Mouse (Mus musculus) kidney, embryonic 14.5 days (tissue): ENCODE measurements around the gene Stambpl1. TPM values are rescaled to one million over a fixed set of nuclear protein-coding genes. Genes with fewer than 3 reads are reported as not detected.

Experiments
- ATAC-seq: fragments of 200-750 bp; cut with Nextera tagmentation; 2 replicates; pipeline ENCODE4 v1.8.0; 2017; ENCODE audit warnings: moderate number of reproducible peaks, mild to moderate bottlenecking, moderate TSS enrichment, moderate library complexity; ENCODE audit not compliant: low FRiP score, low TSS enrichment
- H3K27ac ChIP-seq: fragments of 300-500 bp; sonication (generic); 2 replicates; pipeline ENCODE4 v1.5.1; 2014; ENCODE audit warnings: low read depth, mild to moderate bottlenecking, low read length, moderate library complexity, mixed read lengths
- H3K27me3 ChIP-seq: fragments of 300-500 bp; sonication (generic); 2 replicates; pipeline ENCODE4 v1.6.1; 2014; ENCODE audit warnings: mild to moderate bottlenecking, low read length; ENCODE audit not compliant: control insufficient read depth, insufficient read depth
- H3K36me3 ChIP-seq: fragments of 300-500 bp; sonication (generic); 2 replicates; pipeline ENCODE4 v1.6.1; 2014; ENCODE audit warnings: low read length, mixed read lengths; ENCODE audit not compliant: control insufficient read depth, insufficient read depth
- H3K4me1 ChIP-seq: fragments of 300-500 bp; sonication (generic); 2 replicates; pipeline ENCODE4 v1.6.1; 2014; ENCODE audit warnings: low read length, mixed read lengths; ENCODE audit not compliant: control insufficient read depth, insufficient read depth
- H3K4me2 ChIP-seq: fragments of 300-500 bp; sonication (generic); replicated peaks from 2 replicates; pipeline ENCODE4 v1.6.1; 2014; ENCODE audit warnings: low read depth, mild to moderate bottlenecking, low read length
- H3K4me3 ChIP-seq: fragments of 300-500 bp; sonication (generic); 2 replicates; pipeline ENCODE4 v1.5.1; 2014; ENCODE audit warnings: mild to moderate bottlenecking, low read length
- H3K9ac ChIP-seq: fragments of 300-500 bp; sonication (generic); 2 replicates; pipeline ENCODE4 v1.6.1; 2014; ENCODE audit warnings: low read depth, mild to moderate bottlenecking, low read length, moderate library complexity
- H3K9me3 ChIP-seq: fragments of 300-500 bp; sonication (generic); 2 replicates; pipeline ENCODE4 v1.6.1; 2016; ENCODE audit warnings: low read length; ENCODE audit not compliant: control insufficient read depth
- WGBS: fragments of 180-500 bp; shearing (Covaris S2); extraction: QIAGEN DNeasy Blood & Tissue Kit; methylation state at CpG from one replicate; pipeline ENCODE4 v1.1.7; 2014; 5-methylcytosine and 5-hydroxymethylcytosine counted together
- polyA plus RNA-seq: library from polyadenylated mRNA; unstranded; fragments of >200 nt; fragmentation: Nextera tagmentation; extraction: Ambion mirVana; gene quantifications from 2 replicates; pipeline ENCODE4 v1.2.1, GENCODE M21; 2014

Stambpl1 gene
- polyA plus RNA-seq, 1 experiment from 2014 or later: 5.5 TPM

DNA sequence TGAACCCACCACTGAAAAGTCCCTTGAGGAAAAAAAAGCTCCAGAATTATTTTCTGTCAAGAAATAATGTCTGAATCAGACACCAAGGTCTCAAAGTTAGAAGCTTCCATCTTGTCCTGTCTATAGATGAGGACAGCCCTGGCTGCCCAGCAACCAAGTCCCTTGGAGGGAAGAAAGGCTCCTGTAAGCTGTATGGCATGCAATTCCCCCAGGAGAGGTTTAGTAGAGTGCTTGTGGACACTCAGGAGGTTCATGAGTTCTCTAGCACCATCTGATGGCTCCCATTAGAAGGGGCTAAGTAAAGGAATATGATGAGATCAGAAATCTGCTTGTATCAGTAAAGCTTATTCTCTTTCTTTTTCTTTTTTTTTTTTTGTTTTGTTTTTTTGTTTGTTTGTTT is 22.9 kb upstream of the Stambpl1 start:
- H3K4me1 ChIP-seq: no peaks in the 10 kb centered on the region
- ATAC-seq: no peak
- H3K9ac ChIP-seq: no peak overlapping the region
- no peaks in the 10 kb centered on the region for H3K9me3 ChIP-seq
- H3K4me3 ChIP-seq: no peak overlapping the region
- no peak overlapping the region for H3K4me2 ChIP-seq
- H3K27ac ChIP-seq: no peak overlapping the region
- no peaks in the 10 kb centered on the region for H3K36me3 ChIP-seq
- no peaks in the 10 kb centered on the region for H3K27me3 ChIP-seq

DNA sequence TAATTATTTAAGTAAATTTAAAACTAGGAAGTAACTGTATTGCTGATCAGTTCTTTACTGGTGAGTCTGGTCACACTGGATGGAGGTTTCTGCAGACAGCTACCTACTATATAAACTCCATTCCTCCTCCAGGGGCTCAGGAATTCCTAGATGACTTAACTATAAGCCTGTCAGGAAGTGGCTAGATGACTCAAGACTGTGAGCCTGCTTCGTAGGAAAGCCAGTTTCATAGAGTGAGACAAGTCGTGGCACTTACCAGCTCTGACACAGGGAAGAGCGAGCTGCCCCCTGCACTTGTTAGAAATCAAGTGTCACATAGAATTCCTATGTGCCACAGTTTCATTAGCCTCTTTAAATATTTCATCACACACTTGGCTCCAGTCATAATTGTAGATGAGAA is 20.9 kb upstream of the Stambpl1 start:
- 73% methylated on average over 3 of the region's 3 CpGs for WGBS
- ATAC-seq: no peak
- Histone ChIP-seq H3K9me3 (no peaks in the 10 kb centered on the region), H3K9ac (no peak overlapping the region), H3K27ac (no peak overlapping the region), H3K4me1 (no peaks in the 10 kb centered on the region), H3K4me2 (no peak overlapping the region), H3K36me3 (no peaks in the 10 kb centered on the region), H3K27me3 (no peaks in the 10 kb centered on the region), H3K4me3 (no peak overlapping the region)

DNA sequence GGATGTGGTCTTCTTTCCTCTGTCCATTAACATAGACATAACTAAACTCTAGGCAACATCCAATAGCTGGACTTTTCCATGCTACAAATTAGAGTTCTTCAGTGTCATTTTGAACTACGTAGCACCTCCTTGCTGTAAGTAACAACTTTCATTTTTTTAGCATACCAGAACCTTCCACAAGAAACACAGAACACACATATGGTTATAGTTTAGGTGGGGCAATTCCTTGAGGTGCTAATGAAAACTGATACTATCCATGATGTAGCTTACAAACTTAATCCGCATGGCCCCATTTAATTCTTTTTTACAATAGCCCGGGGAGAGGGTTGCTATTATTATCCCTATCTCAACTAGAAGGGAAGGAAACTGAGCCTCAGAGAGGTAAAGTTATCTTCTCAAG is 18.0 kb upstream of the Stambpl1 start:
- no peak for ATAC-seq
- H3K36me3 ChIP-seq: no peaks in the 10 kb centered on the region
- H3K9me3 ChIP-seq: no peaks in the 10 kb centered on the region
- no peak overlapping the region for H3K27ac ChIP-seq
- H3K4me2 ChIP-seq: no peak overlapping the region
- no peaks in the 10 kb centered on the region for H3K27me3 ChIP-seq
- no peak overlapping the region for H3K9ac ChIP-seq
- no peaks in the 10 kb centered on the region for H3K4me1 ChIP-seq
- WGBS: 88% methylated on average over 3 of the region's 3 CpGs
- no peak overlapping the region for H3K4me3 ChIP-seq

DNA sequence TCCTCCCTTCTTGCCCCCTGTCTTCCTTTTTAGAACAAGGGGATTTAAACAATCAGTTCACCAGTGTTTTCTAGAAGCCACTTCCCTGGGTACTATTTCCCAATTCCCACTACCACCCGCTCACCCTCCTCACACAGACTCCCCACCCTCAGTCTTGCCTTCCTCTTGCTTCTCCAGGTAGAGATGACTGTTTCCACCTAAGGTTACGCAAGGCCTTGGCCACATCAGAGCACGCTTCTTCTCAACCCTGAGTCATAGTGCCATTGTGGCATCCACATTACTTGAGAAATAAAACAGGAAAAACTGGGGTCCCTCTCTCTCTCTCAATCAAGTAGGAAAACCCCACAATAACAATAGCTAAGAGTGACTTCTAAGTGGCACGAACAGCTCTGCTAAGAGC is 12.9 kb upstream of the Stambpl1 start:
- no peak overlapping the region for H3K4me2 ChIP-seq
- no peaks in the 10 kb centered on the region for H3K4me1 ChIP-seq
- WGBS: 87% methylated on average over 4 of the region's 4 CpGs
- no peak overlapping the region for H3K4me3 ChIP-seq
- H3K9me3 ChIP-seq: no peaks in the 10 kb centered on the region
- no peak for ATAC-seq
- no peak overlapping the region for H3K27ac ChIP-seq
- no peak overlapping the region for H3K9ac ChIP-seq
- H3K27me3 ChIP-seq: no peaks in the 10 kb centered on the region
- no peaks in the 10 kb centered on the region for H3K36me3 ChIP-seq

DNA sequence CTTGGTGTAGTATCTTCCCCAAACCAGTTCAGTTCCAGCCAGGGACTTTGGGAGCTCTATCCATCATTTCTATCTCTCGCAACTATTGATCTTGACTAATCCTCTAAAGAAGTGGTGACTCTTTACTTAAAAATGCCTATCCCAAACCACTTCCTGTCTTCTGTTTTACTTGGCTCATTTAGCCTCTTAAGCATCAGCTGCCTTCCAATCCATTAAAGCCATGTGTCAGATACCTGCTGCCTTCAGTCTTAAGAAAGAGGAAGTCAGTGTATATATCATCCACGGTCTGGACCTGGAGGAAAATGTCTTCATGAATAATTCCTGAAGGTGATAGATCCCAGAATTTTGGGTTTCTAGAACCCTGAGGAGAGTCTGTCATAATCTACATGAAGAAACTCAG is 11.7 kb upstream of the Stambpl1 start:
- WGBS: 86% methylated on average over 2 of the region's 2 CpGs
- no peak overlapping the region for H3K4me2 ChIP-seq
- no peak overlapping the region for H3K27ac ChIP-seq
- H3K4me3 ChIP-seq: no peak overlapping the region
- H3K9me3 ChIP-seq: no peaks in the 10 kb centered on the region
- ATAC-seq: no peak
- H3K36me3 ChIP-seq: no peaks in the 10 kb centered on the region
- no peaks in the 10 kb centered on the region for H3K4me1 ChIP-seq
- H3K9ac ChIP-seq: no peak overlapping the region
- H3K27me3 ChIP-seq: no peaks in the 10 kb centered on the region

- Histone ChIP-seq H3K4me2 (no peak overlapping the region), H3K9me3 (no peaks in the 10 kb centered on the region), H3K36me3 (no peaks in the 10 kb centered on the region), H3K4me3 (no peak overlapping the region), H3K27ac (no peak overlapping the region), H3K4me1 (no peaks in the 10 kb centered on the region), H3K9ac (no peak overlapping the region), H3K27me3 (no peaks in the 10 kb centered on the region)
- ATAC-seq: no peak
- 92% methylated on average over 3 of the region's 3 CpGs for WGBS
Measured at GRCm38 (mm10) chr19:34181234-34181633, 10.8 kb upstream of the Stambpl1 start.

DNA sequence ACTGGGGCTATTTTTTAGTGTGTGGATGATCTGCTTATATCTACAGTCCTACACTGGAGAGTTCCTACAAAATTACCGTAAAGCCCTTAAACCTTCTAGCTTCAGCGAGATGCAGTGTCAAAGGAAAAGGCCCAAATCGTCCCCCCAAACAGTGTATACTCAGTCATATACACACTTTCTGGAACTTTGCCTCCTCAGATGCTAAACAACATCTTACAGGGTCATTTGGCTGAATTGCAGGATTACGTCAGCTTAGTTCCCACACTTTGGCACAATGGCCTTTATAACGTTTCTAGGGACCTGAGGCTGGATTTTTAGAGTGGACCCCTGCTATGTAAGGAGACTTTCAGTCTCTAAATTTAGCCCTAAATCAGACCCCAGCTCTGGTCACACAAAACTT is 9.5 kb upstream of the Stambpl1 start:
- Histone ChIP-seq H3K4me1 (no peaks in the 10 kb centered on the region), H3K4me2 (no peak overlapping the region), H3K9ac (no peak overlapping the region), H3K4me3 (no peak overlapping the region), H3K36me3 (no peaks in the 10 kb centered on the region), H3K27ac (no peak overlapping the region), H3K9me3 (no peaks in the 10 kb centered on the region), H3K27me3 (no peaks in the 10 kb centered on the region)
- ATAC-seq: no peak
- WGBS: 75% methylated on average over 5 of the region's 5 CpGs

- Histone ChIP-seq H3K4me3 (no peak overlapping the region), H3K4me1 (no peaks in the 10 kb centered on the region), H3K27ac (no peak overlapping the region), H3K4me2 (no peak overlapping the region), H3K9ac (no peak overlapping the region), H3K36me3 (no peaks in the 10 kb centered on the region), H3K9me3 (no peaks in the 10 kb centered on the region), H3K27me3 (no peaks in the 10 kb centered on the region)
- ATAC-seq: no peak
- 88% methylated on average over 4 of the region's 4 CpGs for WGBS
Measured at GRCm38 (mm10) chr19:34186845-34187244, 5.2 kb upstream of the Stambpl1 start.

DNA sequence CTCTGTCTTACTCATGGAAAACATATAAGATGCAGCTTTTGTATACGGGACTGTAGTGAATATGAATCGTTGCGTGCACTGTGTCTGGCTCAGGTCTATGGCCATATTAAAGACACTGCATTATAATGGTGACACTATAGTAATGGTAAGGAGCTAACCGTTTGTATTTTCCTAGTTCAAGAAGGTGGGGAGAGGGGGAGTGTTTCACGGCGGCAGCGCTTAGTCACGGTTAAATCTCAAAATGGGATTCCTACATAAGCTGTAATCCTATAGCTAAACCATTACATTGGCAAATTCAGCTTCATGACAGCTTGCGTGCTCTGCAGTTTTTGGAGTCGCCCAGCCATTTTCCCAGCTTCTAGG is 403 bp upstream of the Stambpl1 start:
- H3K9ac ChIP-seq: no peak overlapping the region; the same call in 1 of the 2 replicates

DNA sequence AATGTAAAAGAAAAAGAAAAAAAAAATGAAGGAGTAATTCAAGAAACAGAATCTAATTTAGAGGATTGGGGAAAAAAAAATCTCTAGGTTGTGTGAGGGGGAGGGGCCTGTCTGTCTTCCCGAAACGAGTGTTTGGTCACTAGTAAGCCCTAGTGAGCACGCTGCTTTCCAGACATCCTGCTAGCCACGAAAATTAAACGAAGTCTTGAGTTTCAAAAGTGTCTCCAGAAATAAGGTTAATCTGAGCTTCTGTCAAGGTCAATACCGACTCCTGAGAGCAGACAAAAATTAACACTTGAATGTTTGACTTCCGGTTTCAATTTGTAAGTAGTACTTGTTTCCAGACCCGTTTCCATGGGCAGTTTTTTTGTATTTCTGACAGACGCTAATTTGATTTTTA is 1.1 kb downstream of the Stambpl1 start:
- Histone ChIP-seq H3K4me3 (peak overlapping the region; percentile 68), H3K9ac (no peak overlapping the region), H3K9me3 (no peaks in the 10 kb centered on the region), H3K36me3 (no peaks in the 10 kb centered on the region), H3K4me1 (no peaks in the 10 kb centered on the region), H3K4me2 (peak overlapping the region; percentile 97), H3K27ac (no peak overlapping the region), H3K27me3 (no peaks in the 10 kb centered on the region)
- 9% methylated on average over 9 of the region's 9 CpGs for WGBS
- ATAC-seq: no peak

More for the DNA sequence above, 403 bp upstream of the Stambpl1 start:
- peak; percentile 29; the same call in 1 of the 2 replicates for ATAC-seq
- H3K27ac ChIP-seq: no peak overlapping the region
- H3K4me3 ChIP-seq: peak overlapping the region; percentile 68
- no peaks in the 10 kb centered on the region for H3K9me3 ChIP-seq
- H3K27me3 ChIP-seq: no peaks in the 10 kb centered on the region
- 26% methylated on average over 10 of the region's 10 CpGs for WGBS
- no peaks in the 10 kb centered on the region for H3K36me3 ChIP-seq
- H3K4me2 ChIP-seq: peak overlapping the region; percentile 97
- no peaks in the 10 kb centered on the region for H3K4me1 ChIP-seq
